Mouse (Mus musculus) heart, postnatal 0 days (tissue): ENCODE data around the gene Gm10190. TPM values are rescaled to one million over a fixed set of nuclear protein-coding genes. Genes with fewer than 3 reads are reported as not detected.
A peak's percentile ranks its signal among the peaks of the same experiment; 100 is the strongest.

ENCODE experiments used
- ATAC-seq: fragments of 200-750 bp; cut with Nextera tagmentation; 2 replicates; pipeline ENCODE4 v1.8.0; 2017; ENCODE audit warnings: low read depth, moderate number of reproducible peaks, moderate library complexity; ENCODE audit not compliant: insufficient read depth
- DNase-seq: peaks from one replicate; pipeline ENCODE4 v3.0.0-alpha.2; 2016; ENCODE audit warnings: low spot score
- H3K27ac ChIP-seq: fragments of 300-500 bp; sonication (generic); 2 replicates; pipeline ENCODE4 v1.5.1; 2014; ENCODE audit warnings: low read depth, mild to moderate bottlenecking
- H3K27me3 ChIP-seq: fragments of 300-500 bp; sonication (generic); 2 replicates; pipeline ENCODE4 v1.6.1; 2014; ENCODE audit warnings: low read length, mixed read lengths; ENCODE audit not compliant: control insufficient read depth, insufficient read depth
- H3K36me3 ChIP-seq: fragments of 300-500 bp; sonication (generic); replicated peaks from 2 replicates; pipeline ENCODE4 v1.6.1; 2014; ENCODE audit warnings: low read length, mixed read lengths; ENCODE audit not compliant: control insufficient read depth, insufficient read depth
- H3K4me1 ChIP-seq: fragments of 300-500 bp; sonication (generic); 2 replicates; pipeline ENCODE4 v1.6.1; 2014; ENCODE audit warnings: antibody characterized with exemption; ENCODE audit not compliant: control insufficient read depth, insufficient read depth
- H3K4me2 ChIP-seq: fragments of 300-500 bp; sonication (generic); 2 replicates; pipeline ENCODE4 v1.6.1; 2014; ENCODE audit warnings: low read depth, mild to moderate bottlenecking, low read length, moderate library complexity
- H3K4me3 ChIP-seq: fragments of 300-500 bp; sonication (generic); 2 replicates; pipeline ENCODE4 v1.5.1; 2014; ENCODE audit warnings: low read depth, low read length
- H3K9ac ChIP-seq: fragments of 300-500 bp; sonication (generic); replicated peaks from 2 replicates; pipeline ENCODE4 v1.6.1; 2014; ENCODE audit warnings: low read depth, low read length, mixed read lengths
- H3K9me3 ChIP-seq: fragments of 300-500 bp; sonication (generic); replicated peaks from 2 replicates; pipeline ENCODE4 v1.6.1; 2016; ENCODE audit warnings: low read length; ENCODE audit not compliant: control insufficient read depth
- CTCF ChIP-seq: IDR thresholded peaks from 2 replicates; pipeline ENCODE4 v1.5.1; 2016; ENCODE audit warnings: antibody characterized with exemption, control low read depth, low read depth
- EP300 ChIP-seq: IDR thresholded peaks from 2 replicates; pipeline ENCODE4 v1.6.1; 2016; ENCODE audit warnings: antibody characterized with exemption, low read depth
- WGBS: fragments of 180-500 bp; shearing (Covaris S2); extraction: QIAGEN DNeasy Blood & Tissue Kit; methylation state at CpG from one replicate; pipeline ENCODE4 v1.1.7; 2014; 5-methylcytosine and 5-hydroxymethylcytosine counted together
- polyA plus RNA-seq: library from polyadenylated mRNA; unstranded; fragments of >200 nt; fragmentation: Nextera tagmentation; extraction: Ambion mirVana; gene quantifications from 2 replicates; pipeline ENCODE4 v1.2.1, GENCODE M21; 2015
- total RNA-seq: library from RNA; depleted of rRNA; stranded (reverse); fragments of >200 nt; gene quantifications from 2 replicates; pipeline ENCODE4 v1.2.3, GENCODE M21; 2014; ENCODE audit warnings: low replicate concordance

Gene Gm10190
- total and polyA plus RNA-seq, 2 experiments from 2014 or later, result 0.90 TPM; not detected in 1

DNA sequence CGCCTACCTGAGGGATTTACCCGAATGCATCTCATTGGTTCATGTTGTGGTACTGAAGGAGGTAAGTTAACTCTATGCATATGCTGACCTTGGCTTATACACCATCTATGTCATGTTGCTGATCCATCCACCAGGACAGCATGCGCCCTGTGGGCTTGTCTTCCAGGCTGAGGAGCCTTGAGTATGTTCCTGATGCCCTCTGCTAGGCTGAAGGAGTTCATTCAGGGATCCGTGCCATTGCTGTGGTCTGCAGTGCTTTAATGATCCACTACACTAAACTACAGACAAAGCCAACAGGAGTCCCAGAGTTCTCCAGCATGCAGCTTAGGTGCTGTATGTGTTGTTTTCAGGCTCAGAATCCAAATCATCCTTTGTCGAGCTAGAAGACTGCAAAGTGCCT lies 6.1 kb downstream of the Gm10190 start:
- no peak overlapping the region for H3K27ac ChIP-seq
- H3K9me3 ChIP-seq, result no peaks in the 10 kb centered on the region
- no peak for DNase-seq
- H3K36me3 ChIP-seq, result no peaks in the 10 kb centered on the region
- no peak overlapping the region for H3K4me3 ChIP-seq
- no peak overlapping the region for H3K4me2 ChIP-seq
- no peak overlapping the region for H3K9ac ChIP-seq
- TF ChIP-seq EP300 (no peak), CTCF (no peak)
- WGBS, result 79% methylated on average over 5 of the region's 5 CpGs
- ATAC-seq, result no peak
- H3K4me1 ChIP-seq, result no peaks in the 10 kb centered on the region
- no peaks in the 10 kb centered on the region for H3K27me3 ChIP-seq

DNA sequence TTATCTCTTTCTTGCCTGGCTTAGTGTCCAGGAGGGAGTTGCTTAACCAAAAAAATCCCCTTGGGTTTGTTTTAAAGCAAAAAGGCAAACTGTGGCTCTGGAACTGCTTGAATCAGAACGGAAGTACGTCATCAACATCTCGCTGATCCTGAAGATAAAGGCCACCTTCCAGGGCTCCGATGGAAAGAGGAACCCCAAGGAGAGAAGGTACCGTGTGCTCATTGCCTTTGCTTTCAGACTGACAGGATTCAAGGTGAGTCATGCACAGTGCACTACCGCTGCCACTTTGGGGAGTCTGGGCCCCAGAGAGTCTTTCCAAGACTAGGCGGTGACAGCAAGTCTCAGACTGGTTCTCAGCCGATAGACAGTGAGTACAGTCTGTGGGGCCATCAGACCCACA lies 13.1 kb downstream of the Gm10190 start:
- no peaks in the 10 kb centered on the region for H3K9me3 ChIP-seq
- no peak overlapping the region for H3K4me2 ChIP-seq
- WGBS, result 72% methylated on average over 8 of the region's 8 CpGs
- H3K4me1 ChIP-seq, result no peaks in the 10 kb centered on the region
- no peak overlapping the region for H3K27ac ChIP-seq
- DNase-seq (no peak), ATAC-seq (no peak)
- H3K27me3 ChIP-seq, result no peaks in the 10 kb centered on the region
- no peaks in the 10 kb centered on the region for H3K36me3 ChIP-seq
- H3K9ac ChIP-seq, result no peak overlapping the region
- no peak for TF ChIP-seq CTCF
- TF ChIP-seq EP300, result no peak
- no peak overlapping the region for H3K4me3 ChIP-seq

DNA sequence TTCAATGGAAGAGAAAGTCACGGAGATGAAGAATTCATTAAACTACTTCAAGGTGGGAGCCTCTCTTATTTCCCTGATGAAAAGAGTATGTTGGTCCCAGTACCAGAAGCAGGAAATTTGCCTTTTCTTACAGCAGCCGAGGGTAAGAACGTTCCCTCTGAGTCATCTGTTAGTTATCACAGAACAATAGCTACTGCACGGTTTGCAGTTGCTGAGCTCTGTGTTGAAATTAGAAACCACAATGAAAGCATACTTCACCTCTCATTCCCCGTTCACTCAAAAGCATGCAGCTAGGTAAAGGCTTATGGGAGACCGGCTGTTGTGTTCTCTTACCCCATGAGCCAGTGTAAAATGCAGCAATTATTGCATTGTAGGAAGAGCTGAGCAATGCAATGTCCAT lies 26.1 kb downstream of the Gm10190 start:
- ATAC-seq (no peak), DNase-seq (no peak)
- Histone ChIP-seq H3K36me3 (no peaks in the 10 kb centered on the region), H3K4me1 (no peaks in the 10 kb centered on the region), H3K9me3 (no peaks in the 10 kb centered on the region), H3K4me3 (no peak overlapping the region), H3K4me2 (no peak overlapping the region), H3K27ac (no peak overlapping the region), H3K9ac (no peak overlapping the region), H3K27me3 (no peaks in the 10 kb centered on the region)
- TF ChIP-seq CTCF (no peak), EP300 (no peak)
- WGBS, result 38% methylated on average over 6 of the region's 6 CpGs

DNA sequence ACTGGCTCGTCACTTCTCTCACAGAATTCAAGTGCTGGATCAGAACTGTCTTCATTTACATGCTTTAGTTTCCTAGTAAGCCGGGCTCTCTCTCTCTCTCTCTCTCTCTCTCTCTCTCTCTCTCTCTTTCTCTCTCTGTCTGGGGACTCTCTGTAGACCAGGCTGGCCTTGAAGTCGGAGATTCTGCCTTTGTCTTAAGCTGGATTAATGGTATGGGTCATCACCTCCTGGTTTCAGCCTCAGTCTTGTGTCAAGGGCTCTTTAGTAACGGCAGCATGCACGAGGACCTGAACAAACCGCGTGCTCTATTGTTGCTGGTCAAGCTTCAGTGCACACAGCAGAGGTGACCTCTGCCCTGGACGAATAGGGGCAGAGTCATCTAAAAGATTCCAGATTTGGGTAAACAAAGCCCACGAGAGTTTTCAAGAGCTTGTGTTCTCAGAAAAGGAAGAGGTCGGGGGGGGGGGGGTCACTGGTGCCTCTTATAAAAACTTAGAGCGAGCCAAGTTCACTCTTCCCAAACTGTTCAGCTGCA lies 26.7 kb downstream of the Gm10190 start:
- 75% methylated on average over 11 of the region's 11 CpGs for WGBS
- Histone ChIP-seq H3K27me3 (no peaks in the 10 kb centered on the region), H3K27ac (no peak overlapping the region), H3K9me3 (no peaks in the 10 kb centered on the region), H3K9ac (no peak overlapping the region), H3K4me1 (no peaks in the 10 kb centered on the region), H3K4me3 (no peak overlapping the region), H3K36me3 (no peaks in the 10 kb centered on the region), H3K4me2 (no peak overlapping the region)
- TF ChIP-seq EP300 (no peak), CTCF (no peak)
- DNase-seq (no peak), ATAC-seq (no peak)

DNA sequence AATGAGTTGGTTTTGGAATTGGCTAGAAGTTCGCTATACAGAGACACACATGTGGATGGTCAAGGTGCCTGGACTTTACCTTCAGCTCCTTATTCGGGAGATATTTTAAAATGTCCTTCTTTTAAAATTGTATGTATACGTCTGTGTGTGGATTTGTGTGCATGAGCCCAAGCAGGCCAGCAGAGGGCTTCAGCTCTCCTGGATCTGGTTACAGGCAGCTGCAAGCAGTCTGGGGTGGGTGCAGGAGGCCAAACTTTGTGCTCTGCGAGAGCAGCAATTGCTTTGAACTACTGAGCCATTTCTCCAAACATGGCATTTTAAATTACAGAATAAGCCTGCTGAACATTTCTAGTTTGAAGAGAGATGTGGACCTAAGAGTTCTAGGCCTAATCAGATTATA lies 28.1 kb downstream of the Gm10190 start:
- Histone ChIP-seq H3K4me2 (no peak overlapping the region), H3K4me3 (no peak overlapping the region), H3K27me3 (no peaks in the 10 kb centered on the region), H3K9me3 (no peaks in the 10 kb centered on the region), H3K36me3 (no peaks in the 10 kb centered on the region), H3K27ac (no peak overlapping the region), H3K9ac (no peak overlapping the region), H3K4me1 (no peaks in the 10 kb centered on the region)
- DNase-seq (no peak), ATAC-seq (no peak)
- WGBS, result 77% methylated on average over 4 of the region's 4 CpGs
- TF ChIP-seq EP300, result no peak
- peak; percentile 36 for TF ChIP-seq CTCF

DNA sequence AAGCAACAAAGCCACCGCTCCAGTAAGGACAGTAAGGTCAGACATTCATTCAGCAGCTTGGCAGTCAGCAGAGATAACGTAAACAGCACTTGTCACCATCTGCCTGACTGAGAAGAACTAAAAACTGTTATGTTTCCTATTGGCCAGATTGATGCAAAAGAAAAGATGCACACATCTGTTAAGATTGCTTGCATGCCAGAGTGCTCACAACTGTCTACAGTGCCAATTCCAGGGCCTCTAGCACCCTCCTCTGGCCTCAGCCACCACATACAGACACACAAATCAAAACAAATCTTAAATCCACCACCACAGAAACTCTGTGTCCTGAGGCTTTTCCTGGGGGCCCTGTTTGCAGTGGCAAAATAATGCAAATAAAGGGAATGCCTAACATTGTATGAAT lies 41.0 kb downstream of the Gm10190 start:
- Histone ChIP-seq H3K4me1 (no peaks in the 10 kb centered on the region), H3K9me3 (no peaks in the 10 kb centered on the region), H3K4me3 (no peak overlapping the region), H3K27ac (no peak overlapping the region), H3K36me3 (no peaks in the 10 kb centered on the region), H3K4me2 (no peak overlapping the region), H3K27me3 (no peaks in the 10 kb centered on the region), H3K9ac (no peak overlapping the region)
- 57% methylated on average over 2 of the region's 2 CpGs for WGBS
- DNase-seq, result no peak
- TF ChIP-seq CTCF, result peak; percentile 53
- TF ChIP-seq EP300, result no peak
- no peak for ATAC-seq
